In the genomic region with DNA sequence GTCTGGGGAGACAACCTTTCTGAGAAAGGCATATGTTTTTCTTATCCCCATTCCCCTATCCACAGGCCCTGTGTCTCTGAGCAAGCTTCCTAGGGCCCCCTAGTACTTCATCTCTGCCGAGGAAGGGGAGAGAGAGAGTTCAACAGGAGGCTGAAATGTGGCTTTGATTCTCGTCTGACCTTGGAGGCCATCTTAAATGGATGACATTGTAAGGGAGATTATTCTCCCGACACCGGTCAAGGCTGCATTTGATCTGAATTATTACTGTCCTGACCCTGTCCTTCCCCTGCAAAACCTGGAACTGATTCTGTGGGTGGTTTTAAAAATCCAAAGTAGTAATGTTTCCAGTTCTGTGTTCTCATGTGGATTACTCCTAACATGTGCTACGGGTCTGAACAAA, we compare ENCODE assay signal across 27 mouse cellular contexts.
DNase-seq lines count a peak whose midpoint lies in the region; ATAC-seq and TF ChIP-seq lines count a peak whose summit lies in the region.
"Had no signal": no experiment of that assay in that cellular context is flagged by ENCODE, and none has a peak within 500 bp of the region (broad histone marks: within the 10 kb centered on the region; RNA-seq: fewer than 3 reads in every experiment).

No protein-coding gene starts in this region.

- peaks cover 3% of the 10 kb centered on the region; the same call in 1 of the 2 replicates for H3K4me1 ChIP-seq in kidney, postnatal 0 days (replicated peaks; ENCODE audit: insufficient read depth, low read length)
- peaks cover 5% of the 10 kb centered on the region; the same call in 1 of the 2 replicates for H3K4me1 ChIP-seq in stomach, postnatal 0 days (replicated peaks; ENCODE audit: control insufficient read depth, insufficient read depth)
- H3K4me1 ChIP-seq in hindbrain, embryonic 12.5 days: no peaks in the 10 kb centered on the region
- H3K4me1 ChIP-seq: forebrain, embryonic 12.5 days; hindbrain, embryonic 15.5 days; midbrain, embryonic 10.5 days; midbrain, embryonic 15.5 days had no signal

- no peaks in the 10 kb centered on the region for H3K27me3 ChIP-seq in kidney, postnatal 0 days (ENCODE audit: insufficient read depth, low read length)
- H3K27me3 ChIP-seq in stomach, postnatal 0 days (ENCODE audit: control insufficient read depth, insufficient read depth, low read length): no peaks in the 10 kb centered on the region
- no peaks in the 10 kb centered on the region for H3K27me3 ChIP-seq in hindbrain, embryonic 12.5 days
- H3K27me3 ChIP-seq: embryonic facial prominence, embryonic 15.5 days; forebrain, embryonic 12.5 days; heart, embryonic 12.5 days; hindbrain, embryonic 15.5 days; midbrain, embryonic 15.5 days had no signal

- no peak overlapping the region for H3K4me2 ChIP-seq in kidney, postnatal 0 days (ENCODE audit: low read length)
- H3K4me2 ChIP-seq in stomach, postnatal 0 days (replicated peaks; ENCODE audit: low read depth): no peak overlapping the region
- no peak overlapping the region for H3K4me2 ChIP-seq in hindbrain, embryonic 12.5 days (replicated peaks)
- H3K4me2 ChIP-seq: embryonic facial prominence, embryonic 15.5 days; forebrain, embryonic 12.5 days; heart, embryonic 12.5 days; hindbrain, embryonic 15.5 days; lung, embryonic 14.5 days; midbrain, embryonic 15.5 days had no signal

- no peak for TF ChIP-seq CTCF in kidney, postnatal 0 days (IDR thresholded peaks at IDR 0.05; ENCODE audit: low read depth)
- TF ChIP-seq CTCF in stomach, postnatal 0 days (IDR thresholded peaks at IDR 0.05; ENCODE audit: low read depth): no peak
- no peak for TF ChIP-seq CTCF in layer of hippocampus, adult 2 months (conservative IDR thresholded peaks at IDR 0.05)

- no peaks in the 10 kb centered on the region for H3K9me3 ChIP-seq in kidney, postnatal 0 days (replicated peaks; ENCODE audit: low read length)
- H3K9me3 ChIP-seq in stomach, postnatal 0 days (ENCODE audit: control insufficient read depth, low read length): no peaks in the 10 kb centered on the region
- H3K9me3 ChIP-seq in hindbrain, embryonic 12.5 days (replicated peaks): no peaks in the 10 kb centered on the region
- H3K9me3 ChIP-seq: embryonic facial prominence, embryonic 15.5 days; forebrain, embryonic 12.5 days; G1E; heart, embryonic 12.5 days; hindbrain, embryonic 15.5 days; midbrain, embryonic 10.5 days; midbrain, embryonic 15.5 days had no signal

- H3K36me3 ChIP-seq in kidney, postnatal 0 days (ENCODE audit: insufficient read depth, low read length): no peaks in the 10 kb centered on the region
- H3K36me3 ChIP-seq in stomach, postnatal 0 days (ENCODE audit: control insufficient read depth, insufficient read depth, low read length): no peaks in the 10 kb centered on the region
- no peaks in the 10 kb centered on the region for H3K36me3 ChIP-seq in hindbrain, embryonic 12.5 days
- H3K36me3 ChIP-seq: embryonic facial prominence, embryonic 15.5 days; forebrain, embryonic 12.5 days; G1E; heart, embryonic 12.5 days; hindbrain, embryonic 15.5 days; midbrain, embryonic 10.5 days; midbrain, embryonic 15.5 days had no signal

- H3K27ac ChIP-seq in kidney, postnatal 0 days: no peak overlapping the region
- 0 out of 2 replicates have a peak overlapping the region, but pooled peaks have one; percentile 26 for H3K27ac ChIP-seq in stomach, postnatal 0 days (replicated peaks)
- no peak overlapping the region for H3K27ac ChIP-seq in layer of hippocampus, adult 2 months
- no peak overlapping the region for H3K27ac ChIP-seq in hindbrain, embryonic 12.5 days
- H3K27ac ChIP-seq: embryonic facial prominence, embryonic 15.5 days; forebrain, embryonic 12.5 days; hindbrain, embryonic 15.5 days; liver, embryonic 14.5 days; midbrain, embryonic 15.5 days had no signal

- 33% methylated on average over 5 of the region's 5 CpGs for WGBS in kidney, postnatal 0 days
- 53% methylated on average over 5 of the region's 5 CpGs for WGBS in stomach, postnatal 0 days
- 57% methylated on average over 5 of the region's 5 CpGs for WGBS in hindbrain, embryonic 12.5 days

- H3K9ac ChIP-seq in kidney, postnatal 0 days (ENCODE audit: low read depth, low read length): no peak overlapping the region
- no peak overlapping the region for H3K9ac ChIP-seq in stomach, postnatal 0 days (ENCODE audit: low read length)
- no peak overlapping the region for H3K9ac ChIP-seq in hindbrain, embryonic 12.5 days
- H3K9ac ChIP-seq: embryonic facial prominence, embryonic 15.5 days; forebrain, embryonic 12.5 days; forebrain, postnatal 0 days; heart, embryonic 12.5 days; hindbrain, embryonic 15.5 days; liver, embryonic 14.5 days; lung, embryonic 14.5 days; midbrain, embryonic 15.5 days had no signal

- DNase-seq in adrenal gland, adult (ENCODE audit: inconsistent age in 2 of 2, low spot score in 1 of 2): peak; percentile 59 to 89
- no peak for DNase-seq in adrenal gland, adult 18-20 months (ENCODE audit: low spot score in 2 of 2)
- DNase-seq in kidney, postnatal 0 days (ENCODE audit: low spot score): peak; percentile 39
- DNase-seq in kidney, adult 18-20 months: no peak
- peak; percentile 14 for DNase-seq in embryo, embryonic 9.5 days (ENCODE audit: extremely low spot score)
- no peak for DNase-seq in stomach, postnatal 0 days (ENCODE audit: low spot score)
- DNase-seq in layer of hippocampus, adult 2 months (ENCODE audit: low spot score in 2 of 2): no peak
- DNase-seq: cerebellum, adult 18-20 months; cerebellum, postnatal 14 days; forebrain, postnatal 0 days; gastrocnemius, postnatal 25 days; kidney, adult 11 months; layer of hippocampus, adult 9-11 months; liver; lung, postnatal 14 days; right cerebral cortex, adult 18-20 months had no signal

- H3K4me3 ChIP-seq in kidney, postnatal 0 days (replicated peaks; ENCODE audit: low read depth, low read length): no peak overlapping the region
- H3K4me3 ChIP-seq in stomach, postnatal 0 days (ENCODE audit: low read depth, low read length): no peak overlapping the region
- no peak overlapping the region for H3K4me3 ChIP-seq in layer of hippocampus, adult 2 months
- no peak overlapping the region for H3K4me3 ChIP-seq in hindbrain, embryonic 12.5 days
- H3K4me3 ChIP-seq: embryonic facial prominence, embryonic 15.5 days; forebrain, embryonic 12.5 days; heart, embryonic 12.5 days; hindbrain, embryonic 15.5 days; midbrain, embryonic 10.5 days; midbrain, embryonic 15.5 days had no signal

- TF ChIP-seq EP300 in stomach, postnatal 0 days (optimal IDR thresholded peaks at IDR 0.05): no peak

- ATAC-seq in kidney, postnatal 0 days (replicated peaks; ENCODE audit: low FRiP score, low read depth): no peak
- no peak for ATAC-seq in stomach, postnatal 0 days (ENCODE audit: low FRiP score, low TSS enrichment)
- no peak for ATAC-seq in hindbrain, embryonic 12.5 days (ENCODE audit: low FRiP score)
- ATAC-seq: forebrain, postnatal 0 days; inflammation-experienced regulatory T-cells, adult 6 months; midbrain, embryonic 15.5 days had no signal

Comparison
In these comparisons a context has a peak if more than half of its experiments do, and no peak if none do; other contexts are left out.
1. DNase-seq: peak in adrenal gland, adult (2 of 2), kidney, postnatal 0 days (single experiment) and embryo, embryonic 9.5 days (single experiment); none in adrenal gland, adult 18-20 months (0 of 2), kidney, adult 18-20 months (single experiment), stomach, postnatal 0 days (single experiment) and layer of hippocampus, adult 2 months (0 of 2).